Mouse (Mus musculus): ENCODE measurements around the gene Slc30a6. TPM values are rescaled to one million over a fixed set of nuclear protein-coding genes. Genes with fewer than 3 reads are reported as not detected.

Gene Slc30a6
- total RNA-seq, 2 experiments from 2014 or later, result 5.8 to 6.5 TPM

DNA sequence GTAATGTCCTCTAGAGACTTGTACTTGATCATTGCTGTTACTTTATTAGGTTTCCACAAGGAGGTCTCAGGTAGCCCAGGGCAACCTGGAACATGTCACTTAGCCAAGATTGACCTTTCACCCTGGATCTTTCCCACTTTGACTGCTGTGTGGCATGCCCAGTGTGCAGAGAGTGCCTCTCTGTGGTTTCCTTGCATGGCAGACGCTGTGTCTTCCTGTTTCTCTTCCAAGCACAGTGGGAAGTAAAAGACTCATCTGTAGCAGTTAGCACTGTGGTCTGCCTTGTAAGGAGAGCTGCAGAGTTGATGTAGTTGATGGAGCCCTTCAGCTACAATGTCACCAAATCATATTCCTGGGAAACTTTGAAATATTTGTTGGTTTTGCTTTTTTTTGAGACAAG is 19.3 kb downstream of the Slc30a6 start:
- Histone ChIP-seq H3K27ac (no peak overlapping the region), H3K4me3 (no peak overlapping the region)
- no peak for DNase-seq
- intact Hi-C loops (cut with DNase I), result no loop called here
- no peak for TF ChIP-seq CTCF (IDR thresholded peaks at IDR 0.05)

DNA sequence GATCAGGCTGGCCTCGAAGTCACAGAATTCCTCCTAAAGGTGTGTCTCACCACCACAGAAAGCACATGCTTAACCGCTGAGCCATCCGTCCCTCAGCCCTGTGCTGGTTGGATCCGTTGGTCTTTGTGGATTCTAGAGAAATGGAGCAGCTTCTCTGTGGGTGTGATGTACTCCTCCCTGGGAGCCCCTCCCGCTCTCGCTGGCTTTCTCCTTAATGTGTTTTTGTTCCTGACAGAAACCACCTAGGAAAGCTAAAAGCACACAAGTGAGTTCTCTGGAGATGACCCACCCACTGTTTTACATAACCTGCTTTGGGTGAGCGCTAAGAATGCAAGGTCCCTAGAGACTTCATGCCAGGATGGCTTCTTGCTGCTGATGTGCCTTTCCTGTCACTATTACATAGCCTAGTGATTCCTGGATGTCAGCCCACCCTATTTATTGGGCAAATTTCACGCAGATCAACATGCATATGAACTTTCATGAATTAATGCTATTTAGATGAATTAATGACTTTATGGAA is 21.5 kb downstream of the Slc30a6 start:
- Histone ChIP-seq H3K27ac (no peak overlapping the region), H3K4me3 (no peak overlapping the region)
- TF ChIP-seq CTCF (IDR thresholded peaks at IDR 0.05), result no peak
- DNase-seq, result no peak
- intact Hi-C loops (cut with DNase I), result no loop called here

DNA sequence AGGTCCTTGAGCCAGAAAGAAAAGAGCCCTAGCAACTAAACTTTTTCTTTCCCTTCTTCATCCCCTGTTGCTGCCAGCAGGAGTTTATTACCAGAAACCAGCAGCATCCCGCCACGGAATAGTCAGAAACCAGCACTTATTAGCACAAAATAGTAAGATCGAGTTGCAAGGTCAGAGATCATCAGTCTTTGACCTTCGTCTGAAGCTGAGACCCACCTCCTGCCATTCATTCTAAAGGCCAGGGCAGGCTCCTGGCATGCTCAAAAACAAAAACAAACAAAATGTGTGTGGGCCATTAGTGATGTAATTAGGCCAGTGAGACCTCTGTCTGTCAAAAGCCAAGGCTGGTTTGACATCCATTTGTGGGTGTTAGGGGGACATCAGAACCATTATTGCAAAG is 22.8 kb downstream of the Slc30a6 start:
- Histone ChIP-seq H3K27ac (no peak overlapping the region), H3K4me3 (no peak overlapping the region)
- DNase-seq, result no peak
- intact Hi-C loops (cut with DNase I), result no loop called here
- TF ChIP-seq CTCF (IDR thresholded peaks at IDR 0.05), result no peak

DNA sequence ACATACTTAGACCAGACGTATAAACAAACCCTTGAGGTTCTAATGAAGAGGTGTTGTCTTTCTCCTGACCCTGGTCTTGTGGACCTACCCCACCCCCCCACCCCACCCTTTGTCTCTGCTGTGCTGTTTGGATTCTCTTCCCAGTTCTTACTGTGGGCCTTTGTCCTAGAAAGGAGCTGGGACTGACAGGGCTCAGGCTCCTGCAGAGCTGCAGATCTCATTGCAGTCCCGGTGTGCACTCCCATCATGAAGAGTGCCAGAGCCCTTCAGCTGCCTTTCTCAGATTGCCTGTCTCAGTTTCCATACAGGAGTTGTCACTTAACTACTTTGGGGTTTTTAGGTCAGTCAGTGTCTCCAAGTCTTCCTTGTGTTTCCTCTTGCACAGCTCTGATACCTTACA is 25.2 kb downstream of the Slc30a6 start:
- Histone ChIP-seq H3K4me3 (no peak overlapping the region), H3K27ac (peak overlapping the region; percentile 24; the same call in 1 of the 2 replicates)
- intact Hi-C loops (cut with DNase I), result no loop called here
- no peak for TF ChIP-seq CTCF (IDR thresholded peaks at IDR 0.05)
- DNase-seq, result peak; percentile 63

DNA sequence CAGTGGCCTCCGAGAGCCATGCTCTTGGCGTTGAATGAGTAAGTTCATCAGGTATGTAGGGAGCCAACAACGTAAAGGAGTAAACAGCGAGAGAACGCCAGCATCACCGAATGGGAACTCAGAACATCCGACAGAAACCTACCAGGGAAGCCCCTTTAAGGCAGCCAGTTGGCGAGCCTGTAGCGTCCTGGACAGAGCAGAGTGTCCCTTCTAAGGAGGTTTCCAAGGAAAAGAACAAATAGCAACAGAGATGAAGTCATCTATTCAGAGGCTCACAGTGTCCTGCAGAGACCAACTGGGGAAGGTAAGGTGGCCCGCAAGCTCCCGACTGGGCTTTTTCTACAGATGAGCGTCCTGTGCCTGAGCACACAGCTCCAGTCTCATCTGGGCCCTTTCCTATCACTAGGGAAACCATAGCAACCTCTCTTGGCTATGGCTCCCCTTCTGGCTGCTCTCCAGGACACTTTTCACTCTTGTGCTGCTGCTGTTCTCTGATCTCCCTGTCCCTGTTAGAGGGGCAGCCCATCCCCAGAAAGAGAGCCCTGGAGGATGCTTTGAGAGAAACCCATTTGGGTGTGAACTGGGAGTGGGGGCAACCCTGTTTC is 29.1 kb downstream of the Slc30a6 start:
- TF ChIP-seq CTCF (IDR thresholded peaks at IDR 0.05), result no peak
- intact Hi-C loops (cut with DNase I), result no loop called here
- no peak overlapping the region for H3K27ac ChIP-seq
- no peak overlapping the region for H3K4me3 ChIP-seq
- no peak for DNase-seq

DNA sequence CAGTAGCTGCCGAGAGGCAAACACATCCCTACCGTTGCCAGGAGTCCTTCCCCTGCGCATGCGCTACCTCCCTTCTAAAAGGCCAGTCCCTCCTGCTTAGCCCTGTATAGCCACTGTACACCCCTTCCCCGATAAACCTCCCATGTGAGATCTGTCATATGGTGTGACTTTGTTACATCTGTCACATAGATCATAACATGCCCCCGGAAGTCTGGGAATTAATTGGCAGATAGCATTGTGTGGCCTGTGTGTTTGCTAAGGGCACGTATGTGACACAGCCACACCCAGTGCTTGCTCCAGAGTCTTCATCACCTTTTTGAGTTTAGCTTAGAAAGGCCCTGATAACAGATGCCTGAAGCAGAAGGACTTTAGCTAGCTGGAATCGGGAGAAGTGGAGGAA is 34.7 kb downstream of the Slc30a6 start:
- no peak overlapping the region for H3K4me3 ChIP-seq
- TF ChIP-seq CTCF (IDR thresholded peaks at IDR 0.05), result no peak
- intact Hi-C loops (cut with DNase I), result no loop called here
- no peak for DNase-seq
- H3K27ac ChIP-seq, result no peak overlapping the region

DNA sequence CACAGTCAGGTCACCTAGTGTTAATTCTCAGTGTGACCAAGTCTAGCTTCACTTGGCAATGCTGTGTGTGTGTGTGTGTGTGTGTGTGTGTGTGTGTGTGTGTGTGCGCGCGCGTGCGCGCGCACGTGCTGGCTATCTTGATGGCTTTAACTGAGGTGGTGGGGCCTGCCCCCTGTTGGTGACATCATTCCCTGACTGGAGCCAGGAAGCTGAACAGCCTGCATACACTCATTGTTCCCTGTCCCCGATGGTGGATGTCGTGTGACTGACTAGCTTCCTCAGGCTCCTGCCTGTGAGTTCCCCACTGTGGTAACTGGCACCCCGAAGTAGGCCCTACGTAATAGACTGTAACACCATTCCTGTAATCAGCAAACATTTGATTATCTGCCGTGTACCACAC is 36.1 kb downstream of the Slc30a6 start:
- DNase-seq, result no peak
- intact Hi-C loops (cut with DNase I), result no loop called here
- Histone ChIP-seq H3K27ac (no peak overlapping the region), H3K4me3 (no peak overlapping the region)
- TF ChIP-seq CTCF (IDR thresholded peaks at IDR 0.05), result no peak

DNA sequence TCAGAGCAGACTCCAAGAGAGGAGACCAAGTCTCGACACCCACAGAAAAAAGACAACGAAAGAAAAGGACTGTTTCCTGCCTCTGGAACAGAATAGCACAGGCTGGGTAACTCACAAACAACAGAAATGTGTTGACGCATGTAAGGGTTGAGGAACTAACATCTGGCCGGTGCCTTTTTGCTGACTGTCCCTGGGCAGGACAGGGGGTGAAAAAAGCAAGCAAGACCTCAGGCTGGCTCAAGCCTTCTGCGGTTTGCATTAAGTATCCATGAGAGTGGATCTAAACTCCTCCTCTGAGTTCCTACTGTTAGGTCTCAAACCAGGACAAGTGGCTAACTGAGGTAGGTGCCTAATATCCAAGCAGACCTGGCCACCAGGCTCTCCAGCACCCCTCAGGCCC is 37.2 kb downstream of the Slc30a6 start:
- intact Hi-C loops (cut with DNase I), result no loop called here
- TF ChIP-seq CTCF (IDR thresholded peaks at IDR 0.05), result no peak
- Histone ChIP-seq H3K4me3 (no peak overlapping the region), H3K27ac (no peak overlapping the region)
- no peak for DNase-seq

DNA sequence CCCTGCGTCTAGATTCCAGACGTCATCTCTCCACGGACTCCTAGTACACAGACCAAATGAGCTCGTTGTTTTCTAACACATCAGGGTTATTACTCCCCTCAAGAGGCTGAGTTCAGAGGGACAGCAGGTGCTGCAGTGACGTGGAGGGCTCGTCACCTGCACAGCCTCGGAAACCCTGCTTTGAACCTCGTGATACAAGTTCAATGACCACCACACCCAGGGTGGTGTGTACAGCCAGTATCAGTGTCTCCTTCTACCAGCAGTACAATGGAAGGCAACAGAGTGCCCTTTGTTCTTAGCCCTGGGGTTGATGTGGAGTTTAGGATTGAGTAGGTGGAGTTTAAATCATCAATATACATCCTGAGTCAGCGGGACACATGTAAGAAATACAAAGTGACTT is 42.4 kb downstream of the Slc30a6 start:
- Histone ChIP-seq H3K4me3 (no peak overlapping the region), H3K27ac (no peak overlapping the region)
- intact Hi-C loops (cut with DNase I), result no loop called here
- no peak for DNase-seq
- TF ChIP-seq CTCF (IDR thresholded peaks at IDR 0.05), result no peak

DNA sequence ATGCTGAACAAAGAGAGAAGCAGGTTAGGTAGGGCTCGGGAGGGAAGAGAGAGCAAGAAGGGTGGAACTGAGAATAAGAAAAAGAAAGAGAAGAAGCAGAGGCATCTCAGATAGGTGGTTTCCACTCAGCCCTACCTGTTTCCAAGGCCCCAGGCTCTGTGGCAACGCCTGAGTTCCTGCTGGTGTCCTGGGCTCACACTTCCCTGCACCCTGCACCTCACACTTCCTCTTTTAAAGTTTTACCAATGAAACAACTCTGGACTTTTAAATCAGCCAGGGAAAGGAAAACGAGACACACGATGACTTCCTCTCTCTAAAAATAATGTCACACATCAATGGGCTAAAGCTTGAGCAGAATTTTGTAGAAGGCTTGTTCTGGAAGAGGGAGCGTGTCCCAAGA is 45.1 kb downstream of the Slc30a6 start:
- H3K4me3 ChIP-seq, result no peak overlapping the region
- no peak overlapping the region for H3K27ac ChIP-seq
- no peak for TF ChIP-seq CTCF (IDR thresholded peaks at IDR 0.05)
- intact Hi-C loops (cut with DNase I), result no loop called here
- DNase-seq, result no peak

DNA sequence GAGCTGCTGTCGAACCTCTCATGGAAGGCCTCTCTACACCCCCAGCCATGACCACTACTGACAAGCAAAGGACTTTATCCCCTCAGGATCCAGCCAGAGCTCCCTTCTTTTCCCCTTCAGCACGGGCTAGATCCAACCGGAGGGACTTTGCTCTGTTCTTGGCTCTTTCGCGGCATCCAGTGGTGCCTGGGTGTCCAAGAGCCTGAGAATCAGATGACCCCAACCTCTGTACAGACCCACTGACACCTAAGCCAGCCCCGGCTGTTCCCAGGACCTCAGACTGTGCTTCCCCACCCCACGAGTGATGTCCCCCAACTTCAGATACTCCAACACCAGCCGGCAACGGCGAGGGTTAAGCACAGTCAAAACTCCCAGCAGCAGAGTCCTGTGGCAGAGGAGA is 54.4 kb downstream of the Slc30a6 start:
- TF ChIP-seq CTCF (IDR thresholded peaks at IDR 0.05), result no peak
- intact Hi-C loops (cut with DNase I), result no loop called here
- H3K4me3 ChIP-seq, result no peak overlapping the region
- H3K27ac ChIP-seq, result no peak overlapping the region
- DNase-seq, result no peak

DNA sequence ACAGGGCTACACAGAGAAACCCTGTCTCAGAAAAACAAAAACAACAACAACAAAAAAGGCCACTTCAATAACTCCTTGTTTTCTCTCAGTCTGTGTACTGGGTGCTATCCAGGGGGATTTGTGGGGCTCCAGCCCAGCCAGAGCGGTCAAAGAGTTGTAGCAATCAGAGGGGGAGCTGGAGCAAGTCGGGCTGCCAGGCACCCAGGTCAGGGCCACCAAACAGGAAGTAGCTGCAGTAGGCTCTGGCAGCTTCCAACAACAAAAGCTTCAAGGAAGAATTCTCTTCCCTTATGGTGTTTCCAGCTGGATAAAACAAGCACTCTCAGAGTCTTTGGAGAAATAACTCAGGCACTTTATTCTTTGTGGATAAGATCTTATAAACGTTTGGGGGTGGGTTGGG is 58.5 kb downstream of the Slc30a6 start:
- intact Hi-C loops (cut with DNase I), result no loop called here
- DNase-seq, result no peak

DNA sequence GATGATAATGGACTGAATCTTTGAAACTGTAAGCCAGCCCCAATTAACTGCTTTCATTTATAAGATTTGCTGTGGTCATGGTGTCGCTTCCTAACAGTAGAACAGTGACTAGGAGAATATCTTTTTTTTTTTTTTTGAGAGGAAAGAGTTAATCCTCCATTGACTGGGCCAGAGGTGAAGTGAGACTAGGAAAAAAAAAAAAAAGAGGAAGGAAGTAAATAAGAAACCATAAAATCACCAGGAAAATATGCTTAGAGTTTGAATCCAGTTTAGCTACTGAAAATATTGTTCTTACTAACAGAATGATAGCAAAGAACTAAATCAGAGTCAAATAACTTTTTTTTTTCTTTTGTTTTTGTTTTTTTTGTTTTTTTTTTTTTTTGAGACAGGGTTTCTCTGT is 59.3 kb downstream of the Slc30a6 start:
- H3K4me3 ChIP-seq, result no peak overlapping the region
- H3K27ac ChIP-seq, result no peak overlapping the region
- no peak for DNase-seq
- intact Hi-C loops (cut with DNase I), result no loop called here
- no peak for TF ChIP-seq CTCF (IDR thresholded peaks at IDR 0.05)

More for the DNA sequence above, 58.5 kb downstream of the Slc30a6 start:
- Histone ChIP-seq H3K4me3 (no peak overlapping the region), H3K27ac (no peak overlapping the region)
- no peak for TF ChIP-seq CTCF (IDR thresholded peaks at IDR 0.05)

DNA sequence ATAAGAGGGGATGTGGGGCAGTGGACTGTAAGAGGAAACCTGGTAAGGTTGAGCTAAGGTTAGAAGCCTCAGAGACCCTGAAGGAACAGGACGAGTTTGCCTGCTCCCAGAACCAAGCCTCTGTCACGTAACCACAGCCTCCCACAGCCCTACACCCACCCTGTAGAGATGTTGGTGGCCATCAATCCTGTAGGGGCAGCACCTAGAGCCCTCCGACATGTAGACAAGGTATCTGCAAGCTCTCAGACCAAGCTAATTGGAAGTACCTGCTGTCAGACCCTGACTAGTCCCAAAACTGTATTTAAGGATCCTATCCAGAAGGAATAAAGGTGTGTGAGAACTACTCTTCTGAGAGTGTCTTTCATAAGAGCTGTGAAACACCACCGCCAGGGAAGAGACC is 60.0 kb downstream of the Slc30a6 start:
- no peak for TF ChIP-seq CTCF (IDR thresholded peaks at IDR 0.05)

More for the DNA sequence above, 60.0 kb downstream of the Slc30a6 start:
- no peak for DNase-seq
- Histone ChIP-seq H3K27ac (no peak overlapping the region), H3K4me3 (no peak overlapping the region)
- intact Hi-C loops (cut with DNase I), result no loop called here
